Mouse (Mus musculus): ENCODE measurements at regions not wholly inside any gene's neighbourhood (a gene's known extent, or its start where the extent isn't known, plus 50 kb on each side); places are given as distances from the start of the nearest gene placed in this dataset.

DNA sequence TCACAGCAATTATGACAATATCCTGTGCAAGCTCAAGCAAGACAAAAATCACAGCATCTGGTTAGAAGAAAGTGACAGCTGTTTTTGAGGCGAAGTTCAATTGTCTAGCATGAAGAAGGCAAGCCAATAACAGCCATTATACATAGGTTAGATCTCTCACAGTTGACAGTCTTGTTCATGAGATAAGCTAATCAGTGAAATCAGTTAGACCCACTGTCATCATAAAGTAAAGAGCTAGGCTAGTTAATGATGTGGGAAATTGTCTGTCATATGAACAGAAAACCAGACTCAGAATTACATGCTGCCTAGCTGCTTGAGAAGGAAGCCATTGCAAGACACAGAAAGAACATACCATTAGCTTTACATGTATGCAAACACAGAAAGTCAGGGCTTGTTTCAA is 470.2 kb upstream of the 5930422O12Rik start:
- DNase-seq: no peak

DNA sequence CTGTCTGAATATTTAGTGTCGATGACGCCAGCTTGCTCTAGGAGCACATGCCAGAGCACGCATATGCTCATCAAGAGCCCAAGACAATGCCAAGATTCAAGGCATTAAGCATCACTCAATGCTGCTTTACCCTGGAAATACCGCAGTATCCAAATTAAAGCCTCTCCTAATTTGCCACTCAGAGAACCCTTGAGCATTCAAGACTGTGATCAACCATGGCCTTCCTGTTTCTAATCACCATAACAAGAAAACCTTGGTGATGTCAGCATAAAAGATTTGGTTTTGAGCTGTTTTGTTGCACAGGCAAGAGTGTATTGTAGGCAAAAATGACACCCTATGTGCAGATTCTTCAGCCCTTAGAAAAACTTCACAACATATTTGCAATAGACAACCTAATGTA is 469.7 kb upstream of the 5930422O12Rik start:
- no peak for DNase-seq

DNA sequence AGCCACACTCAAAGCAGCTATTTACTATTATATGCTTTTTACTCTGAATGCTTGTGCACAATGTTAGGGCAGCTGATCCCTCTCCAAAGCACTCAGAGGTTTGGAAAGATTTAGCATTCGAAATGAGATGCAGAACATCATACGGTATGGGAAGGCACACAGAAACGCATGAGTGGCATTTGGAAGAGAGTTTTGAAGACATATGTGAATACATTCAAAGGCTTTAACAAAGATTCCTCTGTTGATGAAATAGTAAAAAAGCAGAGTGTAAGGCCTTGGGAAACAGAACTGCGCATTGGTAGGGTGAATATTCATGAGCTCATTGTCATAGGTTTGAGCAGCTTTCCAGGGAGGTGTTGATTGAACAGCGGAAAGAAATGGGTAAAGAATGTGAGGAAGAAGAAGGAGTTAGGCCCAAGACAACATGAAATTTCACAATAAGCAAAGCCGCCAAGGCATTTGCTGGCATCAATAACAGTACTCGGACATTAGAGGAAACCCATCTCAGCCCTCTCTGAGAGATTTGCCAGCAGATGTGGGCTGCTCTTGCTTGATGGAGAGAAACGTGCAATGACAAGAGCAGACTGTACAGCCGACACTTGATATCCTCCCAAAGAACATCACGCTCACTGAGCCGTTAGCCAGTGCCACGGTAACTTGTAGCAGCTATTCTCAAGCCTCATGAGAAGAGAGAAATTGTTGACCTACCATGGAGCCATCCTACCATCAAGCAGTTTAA is 469.0 kb upstream of the 5930422O12Rik start:
- no peak for DNase-seq

DNA sequence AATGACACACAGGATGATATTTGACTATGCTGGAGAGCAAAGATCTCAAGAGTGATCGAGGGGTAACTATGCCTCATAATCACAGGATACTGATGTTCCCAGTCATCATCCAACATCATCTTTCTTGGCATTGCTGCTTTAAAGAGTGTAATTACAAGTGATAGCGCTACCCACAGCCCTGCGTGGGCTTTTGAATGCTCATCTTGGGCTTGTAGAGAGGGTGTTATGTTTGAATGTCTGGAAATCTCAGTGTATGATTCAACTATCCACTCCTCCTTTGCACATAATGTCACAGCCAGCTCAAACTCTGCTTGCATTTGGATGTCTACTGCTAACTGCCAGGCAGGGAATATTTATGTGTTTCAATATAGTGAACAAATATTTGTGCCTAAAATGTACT is 438.3 kb upstream of the 5930422O12Rik start:
- no peak for DNase-seq

DNA sequence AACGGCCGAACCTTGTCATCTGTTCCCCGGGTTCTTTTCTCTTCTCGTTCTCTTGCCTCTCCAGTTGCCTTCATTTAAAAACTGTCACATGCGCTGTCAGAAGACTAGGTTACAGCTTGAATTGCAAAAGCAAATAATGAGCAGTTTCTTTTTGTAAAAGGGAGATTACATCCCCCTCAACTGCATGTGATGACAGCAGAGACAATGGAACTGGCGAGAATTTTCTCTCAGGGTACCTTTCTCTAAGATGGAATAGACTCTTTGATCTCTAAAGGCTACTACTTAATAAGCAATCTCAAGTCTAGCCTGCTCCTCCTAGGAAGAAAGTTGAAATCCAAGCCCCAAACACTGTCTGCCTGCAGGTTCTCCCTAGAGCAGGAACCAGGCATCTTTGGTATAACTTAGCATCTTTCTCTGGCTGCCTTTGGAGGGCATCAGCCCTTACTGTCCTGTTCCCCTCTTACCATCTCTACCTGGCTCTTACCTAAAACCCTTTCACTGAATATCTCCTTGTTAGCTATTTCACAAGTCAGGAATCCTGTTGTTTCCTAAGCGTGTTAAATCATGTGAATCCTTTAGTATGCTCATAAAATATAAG is 424.4 kb upstream of the 5930422O12Rik start:
- DNase-seq: no peak

DNA sequence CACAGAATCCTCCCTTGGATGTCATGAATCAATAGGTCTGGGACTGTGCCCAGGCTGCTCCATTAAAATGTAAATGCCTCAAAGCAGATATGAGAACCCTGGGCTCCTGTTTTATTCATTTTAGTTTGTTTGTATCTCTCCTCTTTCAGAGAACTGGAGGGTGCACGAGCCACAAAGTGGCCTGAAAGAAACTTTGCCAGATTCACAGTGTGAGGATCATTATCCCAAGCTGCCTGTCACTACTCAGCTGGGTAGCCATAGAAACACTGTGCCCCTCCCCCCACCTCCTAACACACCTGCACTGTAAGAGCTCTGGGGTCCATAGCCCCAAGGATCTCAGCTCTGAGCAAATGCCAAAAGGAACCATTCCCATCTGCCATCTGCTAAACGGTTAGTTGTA is 423.9 kb upstream of the 5930422O12Rik start:
- DNase-seq: no peak

DNA sequence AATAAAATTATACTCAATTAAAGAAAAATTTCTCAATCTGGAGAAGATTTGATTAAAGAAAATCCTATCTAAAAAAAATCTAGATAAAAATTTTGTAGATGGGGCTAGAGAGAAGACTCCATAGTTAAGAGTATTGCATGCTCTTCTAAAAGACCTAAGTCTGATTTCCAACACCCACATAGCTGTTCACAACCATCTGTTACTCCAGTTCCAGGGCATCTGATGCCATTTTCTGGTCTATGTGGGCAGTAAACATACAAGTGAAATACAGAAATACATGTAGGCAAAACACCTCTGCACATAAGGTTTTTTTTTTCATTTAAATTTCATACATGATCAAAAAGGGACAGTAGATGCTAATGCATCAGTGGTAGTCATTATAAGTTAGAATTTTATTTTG is 418.4 kb upstream of the 5930422O12Rik start:
- DNase-seq: no peak

DNA sequence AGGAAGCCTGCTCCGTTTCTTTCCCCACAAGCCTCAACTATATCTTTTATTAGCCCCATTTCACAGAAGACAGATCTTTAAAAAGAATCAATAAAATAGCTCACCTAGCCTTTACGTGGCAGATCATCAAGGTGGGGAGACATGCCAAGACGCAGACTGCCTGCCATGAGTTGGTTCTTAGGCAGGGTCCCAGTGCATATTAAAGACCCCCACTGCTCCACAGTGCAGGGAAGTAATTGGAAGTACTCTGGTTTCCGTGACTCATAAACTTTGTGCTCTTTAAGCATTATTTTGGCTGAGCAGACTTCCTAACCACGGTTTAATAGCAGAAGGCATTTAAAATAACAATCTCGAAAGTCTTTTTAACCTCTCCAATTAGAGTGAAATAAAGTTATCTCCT is 415.7 kb upstream of the 5930422O12Rik start:
- no peak for DNase-seq

DNA sequence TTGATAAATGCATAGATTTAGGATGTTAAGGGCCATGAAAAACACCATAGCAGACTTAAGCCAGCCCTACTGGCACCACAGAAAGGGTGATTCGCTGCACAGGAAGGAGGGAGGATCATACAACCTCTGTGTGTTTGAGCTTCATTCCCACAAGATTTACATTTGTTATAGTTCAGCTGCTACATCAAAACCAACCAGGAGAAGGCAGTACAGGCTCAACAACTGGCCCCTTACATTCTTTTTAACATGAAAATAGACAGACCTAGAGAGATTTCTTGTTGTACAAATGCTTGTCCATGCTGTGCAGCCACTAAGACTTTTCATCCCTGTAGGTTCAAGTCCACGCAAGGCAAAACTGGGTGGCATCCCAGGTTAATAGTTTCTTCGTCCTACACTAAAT is 412.6 kb upstream of the 5930422O12Rik start:
- peak; percentile 19 for DNase-seq

DNA sequence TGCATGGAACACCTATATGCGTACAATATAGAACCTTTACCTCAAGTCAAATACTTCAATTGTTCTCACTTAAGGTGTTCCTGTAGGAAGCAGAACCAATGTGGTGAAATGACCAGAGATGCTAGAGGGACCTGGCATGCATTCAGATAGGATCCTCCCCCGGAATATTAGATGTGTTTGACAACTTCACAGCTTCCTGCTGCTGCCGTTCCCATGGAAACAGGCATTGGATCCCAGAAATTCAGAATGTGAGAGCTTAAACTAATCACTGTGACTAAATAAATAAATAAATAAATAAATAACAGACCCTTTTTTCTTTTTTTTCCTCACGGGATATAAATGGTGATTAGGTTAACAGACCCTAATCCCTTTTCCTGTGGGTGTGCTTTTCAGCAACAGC is 401.5 kb upstream of the 5930422O12Rik start:
- DNase-seq: no peak

DNA sequence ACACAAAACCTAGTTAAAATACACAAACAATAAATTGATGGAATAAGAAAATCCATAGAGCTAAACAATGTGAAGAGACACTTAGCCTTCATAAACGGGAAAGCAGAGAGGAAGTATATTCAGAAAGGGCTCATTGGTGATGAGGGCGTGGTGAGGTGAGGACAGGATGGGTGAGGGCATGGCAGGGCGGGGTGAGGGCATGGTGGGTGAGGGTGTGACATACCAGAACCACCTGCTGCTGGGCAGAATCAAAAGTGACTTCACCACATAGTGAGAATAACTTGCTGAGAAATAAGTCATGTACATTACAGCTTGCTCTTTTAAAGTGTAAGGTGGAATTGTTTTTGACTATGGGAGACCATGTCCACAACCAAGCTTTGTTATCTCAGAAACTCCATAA is 399.1 kb upstream of the 5930422O12Rik start:
- DNase-seq: no peak

DNA sequence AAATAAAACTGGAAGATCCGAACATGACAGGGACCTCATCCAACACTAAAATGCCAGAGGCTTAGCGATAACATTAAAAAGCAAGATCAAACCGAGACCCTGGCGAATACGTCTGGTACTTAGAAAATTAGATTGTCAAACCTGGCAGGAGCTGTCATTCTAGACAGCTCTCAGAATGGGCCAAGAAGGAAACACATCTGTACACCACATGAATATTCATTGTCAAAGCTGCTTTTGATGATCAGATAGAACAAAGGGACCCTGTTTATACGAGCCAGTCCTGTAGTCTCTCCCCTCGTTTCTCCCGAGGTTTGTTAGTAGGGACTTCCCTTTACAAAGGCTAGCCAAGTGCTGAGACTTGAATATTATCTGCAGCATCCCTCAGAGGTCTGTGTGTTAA is 376.5 kb upstream of the 5930422O12Rik start:
- DNase-seq: no peak

DNA sequence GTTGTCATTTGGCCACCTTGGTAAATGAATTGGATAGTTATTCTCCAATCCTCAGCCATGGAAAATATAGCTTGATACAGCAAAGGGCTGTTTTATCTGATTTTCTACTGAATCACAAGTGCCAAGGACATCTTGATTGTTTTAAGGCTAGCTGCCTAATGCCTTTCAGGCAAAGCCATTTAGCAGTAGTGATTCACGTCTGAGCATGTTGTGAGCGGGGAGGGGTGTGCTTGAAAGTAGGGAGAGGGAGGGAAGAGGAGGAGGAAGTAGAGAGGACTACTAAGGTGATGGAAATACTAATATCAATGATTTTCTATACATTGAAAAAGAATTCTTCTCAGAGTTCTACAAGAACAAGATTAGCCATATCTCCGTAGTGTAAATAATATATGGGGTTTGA is 362.9 kb upstream of the 5930422O12Rik start:
- peak; percentile 20 for DNase-seq

DNA sequence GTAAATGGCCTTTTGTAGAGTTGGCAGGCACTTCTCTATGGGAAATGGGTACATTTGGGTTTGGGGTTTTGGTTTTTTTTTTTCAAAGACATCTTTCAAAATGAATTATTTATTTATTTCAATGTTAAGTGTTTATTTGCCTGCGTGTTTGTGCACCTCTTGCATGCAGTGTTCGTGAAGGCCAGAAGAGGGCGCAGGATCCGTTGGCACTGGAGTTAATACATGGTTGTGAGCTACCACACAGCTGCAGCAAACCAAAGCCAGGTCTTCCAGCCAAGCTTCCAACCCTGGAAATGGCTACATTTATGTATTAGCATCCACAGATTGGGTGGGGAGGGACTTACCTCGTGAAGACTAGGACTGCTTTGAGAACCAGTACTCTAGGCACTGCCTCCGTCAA is 362.3 kb upstream of the 5930422O12Rik start:
- DNase-seq: no peak

DNA sequence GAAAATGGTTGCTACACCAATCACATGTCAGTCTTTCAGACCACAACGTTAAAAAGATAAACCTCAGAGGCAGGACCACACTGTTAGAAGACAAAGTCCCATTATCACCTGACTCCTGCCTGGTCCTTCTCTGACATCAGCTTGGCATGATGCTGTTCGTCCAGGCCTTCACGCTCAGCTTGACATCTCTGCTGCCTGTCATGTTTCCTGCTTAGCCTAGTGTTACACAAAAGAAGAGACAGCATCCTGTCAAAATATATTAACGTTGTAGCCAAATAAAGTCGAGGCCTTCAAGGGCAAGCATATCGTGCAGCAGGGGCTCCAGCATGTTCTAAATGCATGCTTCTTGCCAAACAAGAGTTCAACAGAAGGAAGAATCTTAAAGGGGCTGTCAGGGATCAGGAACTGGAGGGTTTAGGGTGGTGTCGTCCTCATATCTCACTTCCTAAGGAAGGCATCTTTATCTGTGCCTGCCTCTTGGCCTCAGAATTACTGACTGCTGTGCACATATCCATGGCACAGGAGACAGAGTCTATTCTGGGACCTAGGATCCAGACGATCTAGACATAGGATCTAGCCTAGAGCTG is 361.0 kb upstream of the 5930422O12Rik start:
- no peak for DNase-seq

DNA sequence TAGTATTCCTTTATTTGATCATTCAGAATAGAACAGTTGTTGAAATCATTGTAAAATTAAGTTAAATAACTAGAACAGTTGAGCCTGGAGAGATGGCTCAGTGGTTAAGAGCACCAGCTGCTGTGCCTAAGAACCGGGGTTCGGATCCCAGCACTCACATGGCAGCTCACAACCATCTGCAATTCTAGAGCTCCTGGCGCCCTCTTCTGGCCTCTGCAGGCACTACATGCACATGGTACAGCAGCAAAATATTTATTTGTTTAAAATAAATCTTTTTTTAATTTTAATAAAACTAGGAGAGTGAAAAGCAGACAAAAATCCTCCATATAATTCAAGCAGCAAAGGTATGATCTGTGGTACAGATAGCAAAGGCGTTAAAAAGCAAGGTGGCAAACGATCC is 360.0 kb upstream of the 5930422O12Rik start:
- DNase-seq: no peak

DNA sequence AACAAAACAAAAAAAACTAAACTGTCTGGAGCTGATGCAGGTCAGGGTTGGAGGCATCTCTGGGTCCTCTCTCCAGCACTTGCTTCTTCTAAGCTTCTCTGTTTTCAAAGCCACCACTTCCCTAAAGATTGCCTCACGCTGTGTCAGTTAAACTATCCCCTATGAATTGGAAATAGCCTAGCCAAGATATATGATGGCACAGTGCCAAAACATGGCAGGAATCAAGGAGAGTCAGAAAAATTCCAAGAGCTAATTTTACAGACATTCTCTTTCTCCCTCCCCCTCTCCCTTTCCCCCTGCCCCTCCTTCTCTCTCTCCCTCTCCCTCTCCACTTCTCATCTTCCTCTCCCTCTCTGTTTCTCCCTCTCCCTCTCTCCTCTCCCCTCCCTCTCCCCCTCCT is 353.3 kb upstream of the 5930422O12Rik start:
- DNase-seq: no peak

DNA sequence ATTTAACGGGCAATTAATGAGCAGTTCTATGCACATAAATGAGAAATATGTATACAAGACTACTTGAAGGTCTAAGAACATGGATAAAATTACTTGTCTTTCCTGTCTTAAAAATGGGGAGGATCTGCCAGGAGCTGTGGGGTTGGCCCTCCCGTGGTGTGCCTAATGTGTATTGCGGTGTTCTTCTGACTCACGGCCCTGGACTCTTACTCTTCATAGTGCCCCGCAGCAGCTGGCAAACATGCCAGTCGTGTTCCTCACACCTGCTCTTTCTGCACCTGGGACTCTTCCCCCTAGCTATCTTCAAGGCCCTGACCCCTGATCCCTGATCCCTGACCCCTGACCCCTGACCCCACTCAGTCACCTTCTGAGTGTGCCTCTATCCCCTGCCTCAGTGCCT is 352.3 kb upstream of the 5930422O12Rik start:
- no peak for DNase-seq

DNA sequence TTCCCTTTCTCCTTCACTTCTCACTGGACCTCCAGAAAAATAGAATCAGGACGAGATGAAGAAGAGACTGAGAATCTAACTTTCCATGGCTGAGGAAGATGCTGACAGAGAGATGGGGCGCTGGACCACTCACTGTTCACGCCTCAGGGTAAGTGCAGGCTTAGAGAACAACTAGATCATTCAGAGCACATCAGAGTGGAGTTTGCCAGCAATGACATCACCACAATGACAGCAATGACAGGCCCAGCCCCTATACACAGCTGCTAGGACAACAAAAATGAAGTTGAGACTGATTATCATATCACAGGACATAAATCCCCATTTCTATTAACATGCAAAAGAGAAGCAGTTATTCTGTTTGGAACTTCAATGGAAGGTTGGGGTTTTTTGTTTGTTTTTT is 350.4 kb upstream of the 5930422O12Rik start:
- DNase-seq: no peak

DNA sequence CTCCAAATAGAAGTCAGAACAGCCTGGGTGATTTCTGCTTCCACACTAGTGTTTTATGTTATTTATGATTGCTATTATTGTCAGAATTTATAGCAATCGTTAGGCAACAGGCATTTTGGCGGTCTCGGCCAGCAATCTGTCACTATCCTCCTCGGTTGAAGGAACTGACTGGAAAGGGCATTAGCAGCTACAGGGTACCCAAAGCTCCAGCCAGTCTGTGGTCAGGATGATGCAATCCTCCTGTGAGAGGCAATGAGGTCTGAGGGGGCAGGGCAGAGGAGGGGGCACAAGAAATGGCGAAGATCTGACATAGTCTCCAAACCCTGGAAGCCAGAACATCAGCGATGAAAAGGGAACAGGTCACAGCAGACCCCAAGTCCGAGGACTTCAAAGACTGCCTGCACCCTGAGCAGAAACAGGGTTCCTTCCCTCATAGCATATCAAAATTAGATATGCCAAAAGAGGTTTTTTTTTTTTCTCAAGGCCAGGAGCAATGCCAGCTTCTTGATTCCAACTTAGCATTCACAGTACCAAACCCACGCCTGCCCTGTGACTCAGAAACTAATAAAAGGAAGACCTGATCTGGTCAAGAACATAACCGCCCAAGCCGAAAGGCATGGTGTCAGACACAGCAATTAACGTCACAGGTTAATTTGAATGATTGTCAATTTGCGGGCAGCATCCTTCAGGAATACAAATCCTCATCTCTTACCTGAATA is 348.5 kb upstream of the 5930422O12Rik start:
- DNase-seq: peak; percentile 24

DNA sequence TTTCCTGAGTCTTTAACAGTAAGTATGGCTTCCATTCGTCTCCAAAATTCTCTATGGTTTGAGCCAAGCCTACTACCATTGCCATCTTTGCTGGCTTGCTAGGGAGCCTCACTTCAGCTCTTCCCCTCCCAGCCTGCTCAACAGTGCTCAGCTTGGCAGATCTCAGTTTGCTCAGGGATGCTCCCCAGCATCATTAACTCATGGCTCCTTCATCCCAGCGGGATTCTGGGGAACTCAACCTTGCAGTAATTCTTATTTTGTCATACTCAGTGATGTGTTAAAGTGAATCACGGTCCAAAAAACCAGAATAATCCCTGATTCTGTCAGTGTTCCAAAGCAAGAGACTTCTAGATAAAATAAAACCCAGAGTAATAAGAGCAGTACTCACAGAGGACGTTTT is 346.6 kb upstream of the 5930422O12Rik start:
- no peak for DNase-seq

DNA sequence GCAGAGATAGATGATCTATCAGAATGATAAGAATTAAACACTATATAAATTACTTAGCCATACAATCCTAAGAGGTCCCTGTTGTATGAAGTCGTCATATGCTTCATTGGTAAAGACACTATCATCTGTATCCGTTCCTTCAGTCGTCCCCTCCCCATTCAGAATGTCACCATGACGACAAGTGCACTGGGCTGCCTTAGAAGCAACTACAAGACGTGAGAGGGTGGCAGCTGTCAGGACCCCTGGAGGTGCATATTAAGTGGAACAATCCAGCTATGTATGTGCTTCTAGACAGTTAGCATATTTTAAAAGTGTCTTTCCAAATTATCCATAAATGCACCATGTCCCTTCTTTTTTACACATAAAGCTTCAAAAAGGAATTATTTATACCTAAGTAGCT is 343.0 kb upstream of the 5930422O12Rik start:
- no peak for DNase-seq

DNA sequence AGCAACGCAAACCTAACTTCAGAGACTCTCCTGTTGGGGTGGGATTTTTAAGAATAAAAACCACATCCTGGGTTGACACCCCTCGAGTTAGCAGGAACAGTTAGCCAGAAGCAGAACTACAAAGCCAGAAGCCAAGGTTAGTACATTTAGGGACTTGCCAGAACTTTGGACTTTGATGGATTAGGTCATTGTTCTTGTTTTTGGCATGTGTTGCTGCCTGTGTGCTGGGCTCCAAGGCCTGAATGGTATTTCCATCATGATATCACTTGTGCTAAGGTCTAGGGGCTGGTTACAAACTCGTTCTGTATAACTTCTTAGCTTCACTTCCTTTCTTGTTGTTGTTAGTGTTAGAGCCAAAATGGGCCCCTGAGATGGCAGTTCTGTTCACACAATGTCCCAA is 338.8 kb upstream of the 5930422O12Rik start:
- peak; percentile 26 for DNase-seq
